Mouse (Mus musculus): Measurements from ENCODE around the gene Cnih1.
"Not testable (repeated sequence)": the region's sequence is repeated elsewhere in the genome, so short reads cannot be mapped to it uniquely, and the experiment has no call there.

The Cnih1 gene

DNA sequence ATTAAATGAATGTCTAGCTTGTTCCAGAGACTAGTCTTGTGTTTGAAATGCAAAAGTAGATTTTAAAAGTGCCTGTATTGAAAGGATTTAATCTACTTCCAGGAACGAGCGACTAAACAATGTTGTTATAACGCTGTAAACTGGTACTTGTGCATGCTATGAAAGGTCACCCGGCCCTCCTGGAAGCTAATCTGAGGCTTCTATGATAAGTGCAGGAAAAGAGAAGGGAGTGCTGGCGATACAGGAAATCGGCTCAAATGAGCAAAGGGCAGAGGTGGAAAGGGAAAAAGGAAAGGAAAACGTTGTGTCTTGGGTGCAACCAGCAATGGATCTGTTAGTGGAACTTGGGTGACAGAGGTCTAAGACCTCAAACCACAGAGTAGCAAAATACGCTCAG, 292 bp upstream of the Cnih1 start:
- DNase-seq (ENCODE audit: low spot score in 2 of 2) = no peak

DNA sequence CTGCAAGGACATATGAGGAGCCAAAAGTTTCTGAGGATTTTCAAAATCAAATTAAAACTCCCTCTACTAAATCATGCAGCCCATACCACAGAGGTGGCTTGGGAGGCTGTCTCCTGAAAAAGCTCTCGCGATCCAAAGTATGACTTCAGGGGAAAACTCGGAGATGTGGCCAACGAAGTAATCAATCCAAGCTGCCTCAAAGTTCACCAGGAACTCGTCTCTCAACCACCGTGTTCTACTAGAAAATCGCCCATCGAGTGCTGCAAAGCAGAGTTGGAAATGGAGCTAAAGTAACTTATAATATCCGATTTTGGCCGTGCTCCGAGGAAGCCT, 791 bp downstream of the Cnih1 start:
- peak in 1 of 2 experiments; percentile 32 for DNase-seq (ENCODE audit: low spot score in 2 of 2)

GRCm38 (mm10) chr14:46785247-46785646, 3.0 kb downstream of the Cnih1 start:
- no peak for DNase-seq (ENCODE audit: low spot score in 2 of 2)

- no peak for DNase-seq (ENCODE audit: low spot score in 2 of 2)
Measured at GRCm38 (mm10) chr14:46783327-46783926, 4.8 kb downstream of the Cnih1 start.

GRCm38 (mm10) chr14:46782187-46782828, 5.9 kb downstream of the Cnih1 start:
- DNase-seq (ENCODE audit: low spot score in 2 of 2) = no peak

DNA sequence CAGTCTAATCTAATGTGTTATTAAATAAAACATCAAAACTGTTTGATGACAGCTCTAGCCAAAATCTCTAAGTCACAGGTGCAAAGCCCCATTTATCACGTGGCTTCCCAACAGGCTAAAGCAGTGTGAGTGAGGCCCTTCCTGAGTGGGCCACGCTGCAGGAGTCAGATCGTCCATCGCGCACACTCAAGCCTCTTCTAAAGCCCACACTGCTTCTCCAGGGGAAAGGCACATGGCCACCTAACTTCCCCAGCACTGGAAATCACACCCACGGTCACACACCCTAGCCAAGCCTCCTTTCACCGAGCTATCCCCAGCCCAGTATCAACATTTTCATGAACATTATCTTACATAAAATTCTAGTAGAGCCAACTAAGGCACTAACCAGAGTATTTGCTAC, 7.1 kb downstream of the Cnih1 start:
- DNase-seq (ENCODE audit: low spot score in 2 of 2) = no peak

GRCm38 (mm10) chr14:46779217-46779616, 9.0 kb downstream of the Cnih1 start:
- DNase-seq (ENCODE audit: low spot score in 2 of 2) = no peak

- DNase-seq (ENCODE audit: low spot score in 2 of 2) = no peak
Measured at GRCm38 (mm10) chr14:46778756-46779155, 9.5 kb downstream of the Cnih1 start.

DNA sequence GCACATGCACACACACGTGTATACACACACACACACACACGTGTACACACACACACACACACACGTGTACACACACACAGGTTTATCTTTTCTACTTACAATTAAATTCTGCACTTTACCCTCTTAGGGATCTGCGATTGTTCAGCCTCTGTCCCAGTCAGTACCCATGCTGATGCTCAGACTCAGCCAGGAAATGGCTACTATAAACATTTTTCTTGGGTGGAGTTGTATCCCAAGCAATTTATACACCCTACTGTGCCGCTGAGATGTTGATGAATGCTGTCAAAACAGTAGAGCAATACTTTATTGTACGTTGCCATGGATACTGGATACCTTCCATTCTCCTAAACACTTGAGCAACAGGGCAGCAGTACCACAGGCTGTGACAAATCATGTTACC, 18.2 kb downstream of the Cnih1 start:
- DNase-seq (ENCODE audit: low spot score in 2 of 2) = no peak

DNA sequence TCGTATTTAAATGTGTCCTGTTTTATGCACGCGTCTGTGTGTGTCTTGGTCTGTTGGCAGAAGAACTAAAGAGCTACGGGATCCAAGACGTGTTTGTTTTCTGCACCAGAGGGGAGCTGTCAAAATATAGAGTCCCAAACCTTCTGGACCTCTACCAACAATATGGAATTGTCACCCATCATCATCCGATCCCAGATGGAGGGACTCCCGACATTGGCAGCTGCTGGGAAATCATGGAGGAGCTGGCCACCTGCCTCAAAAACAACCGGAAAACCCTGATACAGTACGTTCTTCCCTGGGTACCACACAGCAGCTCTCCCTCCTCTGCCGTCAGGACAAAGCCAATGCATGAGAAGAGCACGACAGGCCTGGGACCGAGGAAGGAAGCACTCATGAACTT, 21.1 kb downstream of the Cnih1 start:
- no peak for DNase-seq (ENCODE audit: low spot score in 2 of 2)

- DNase-seq (ENCODE audit: low spot score in 2 of 2) = no peak
Measured at GRCm38 (mm10) chr14:46761186-46761585, 27.0 kb downstream of the Cnih1 start.

GRCm38 (mm10) chr14:46760355-46761029, 27.7 kb downstream of the Cnih1 start, which contains the start of gene Cdkn3:
TSS of gene Cdkn3 (plus strand) at chr14:46760541.
- peak; percentile 84 to 93 for DNase-seq (ENCODE audit: low spot score in 2 of 2)

DNA sequence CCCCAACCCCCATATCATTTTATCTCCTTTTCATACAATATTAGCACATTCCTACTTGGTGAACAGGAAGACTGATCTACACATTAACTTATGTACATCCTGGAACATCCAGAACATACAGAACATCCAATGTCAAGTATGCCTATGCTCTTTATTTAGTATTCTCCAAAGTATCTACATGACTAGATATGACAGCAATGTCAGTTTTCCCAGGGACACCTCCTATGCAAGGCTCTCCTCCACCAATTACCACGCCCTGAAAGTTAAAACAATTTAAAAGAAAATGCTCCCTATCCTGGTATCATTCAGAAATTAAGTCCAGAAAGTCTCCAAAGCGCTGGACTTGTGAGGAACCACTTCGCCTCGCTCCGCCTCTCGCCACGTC, 28.2 kb downstream of the Cnih1 start:
- no peak for DNase-seq (ENCODE audit: low spot score in 2 of 2)

GRCm38 (mm10) chr14:46757736-46758135, 30.5 kb downstream of the Cnih1 start:
- no peak for DNase-seq (ENCODE audit: low spot score in 2 of 2)

DNA sequence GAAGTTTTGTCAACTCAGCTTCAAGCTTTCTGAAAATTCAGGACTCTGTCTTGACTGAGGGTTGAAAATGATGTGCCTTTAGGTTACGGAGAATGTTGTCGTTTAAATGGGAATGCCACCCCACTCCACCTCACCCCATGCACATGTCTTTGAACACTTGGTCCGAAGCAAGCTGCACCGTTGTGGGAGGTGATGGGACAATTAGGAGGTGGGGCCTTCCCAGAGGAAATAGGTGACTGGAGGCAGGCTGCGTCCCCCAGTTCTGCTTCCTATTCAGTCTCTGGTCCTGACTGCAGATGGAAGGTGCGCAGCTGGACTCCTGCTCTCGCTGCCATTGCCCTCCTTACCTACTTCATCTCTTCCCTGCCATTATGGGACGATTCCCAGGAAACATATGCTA, 32.4 kb downstream of the Cnih1 start:
- DNase-seq (ENCODE audit: low spot score in 2 of 2) = no peak

GRCm38 (mm10) chr14:46754371-46754770, 33.8 kb downstream of the Cnih1 start:
- DNase-seq (ENCODE audit: low spot score in 2 of 2) = not testable (repeated sequence)

DNA sequence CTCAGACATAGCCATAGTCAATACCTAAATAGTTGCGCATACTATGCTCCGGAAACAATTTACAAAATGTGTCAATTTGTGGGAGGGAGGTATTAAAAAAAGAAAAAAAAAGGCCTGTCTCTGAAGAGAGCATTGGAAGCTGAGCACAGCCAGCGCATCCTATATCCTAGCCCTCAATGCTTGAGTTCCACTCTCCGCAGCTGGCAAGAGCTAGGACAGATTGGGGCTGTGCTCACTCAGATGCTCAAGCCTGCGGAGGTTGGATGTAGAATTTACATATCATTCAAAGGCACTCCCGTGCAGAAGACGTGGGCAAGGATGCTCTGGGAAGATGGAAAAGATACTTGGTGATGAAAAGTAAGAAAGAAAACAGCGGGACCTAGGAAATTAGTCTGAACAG, 42.8 kb downstream of the Cnih1 start:
- no peak for DNase-seq (ENCODE audit: low spot score in 2 of 2)

- DNase-seq (ENCODE audit: low spot score in 2 of 2) = no peak
Measured at GRCm38 (mm10) chr14:46742674-46743073, 45.5 kb downstream of the Cnih1 start.

GRCm38 (mm10) chr14:46737346-46737745, 50.9 kb downstream of the Cnih1 start:
- DNase-seq (ENCODE audit: low spot score in 2 of 2) = not testable (repeated sequence)

- DNase-seq (ENCODE audit: low spot score in 2 of 2) = no peak
Measured at GRCm38 (mm10) chr14:46736366-46736765, 51.8 kb downstream of the Cnih1 start.

DNA sequence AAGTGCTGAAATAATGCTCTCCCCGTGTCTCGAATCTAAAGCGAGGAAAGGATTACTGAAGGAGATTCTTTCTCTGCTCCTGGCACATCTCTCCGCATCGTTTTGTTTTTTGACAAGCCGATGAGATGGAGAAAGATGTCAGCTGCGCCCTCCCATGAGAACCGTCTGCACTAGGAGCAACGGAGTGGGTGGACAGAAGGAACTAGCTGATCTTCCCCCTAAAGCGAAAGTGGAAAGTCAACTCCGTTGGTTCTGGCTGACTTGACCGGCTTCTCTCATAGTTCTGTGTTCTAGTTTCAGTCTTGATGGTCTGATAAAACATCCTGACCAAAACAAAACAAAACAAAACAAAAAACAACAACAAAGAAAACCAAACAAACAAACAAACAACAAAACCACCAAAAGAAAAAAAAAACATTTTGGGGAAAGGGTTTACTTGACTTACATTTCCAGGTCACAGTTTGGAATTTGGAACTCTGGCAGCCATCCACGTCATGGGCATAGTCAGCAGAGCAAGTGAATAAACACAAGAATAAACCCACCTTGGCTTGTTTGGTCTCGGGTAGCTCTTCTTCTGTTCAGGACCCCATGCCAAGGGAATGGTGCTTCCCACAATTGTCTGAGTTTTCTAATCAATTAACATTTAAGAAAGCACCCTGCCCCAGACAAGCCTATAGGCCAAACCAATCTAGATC, 53.3 kb downstream of the Cnih1 start:
- DNase-seq (ENCODE audit: low spot score in 2 of 2) = no peak

GRCm38 (mm10) chr14:46734262-46734661, 53.9 kb downstream of the Cnih1 start:
- DNase-seq (ENCODE audit: low spot score in 2 of 2) = no peak

- DNase-seq (ENCODE audit: low spot score in 2 of 2) = no peak
Measured at GRCm38 (mm10) chr14:46725743-46726142, 62.5 kb downstream of the Cnih1 start.
